Mouse (Mus musculus) ES-E14 (cell line): ENCODE measurements around the gene Iqca.

Experiments used
- CHD2 ChIP-seq: IDR thresholded peaks from 2 replicates; pipeline ENCODE4 v1.6.1; 2014; ENCODE audit warnings: mild to moderate bottlenecking, low read depth, low read length, inconsistent platforms
- HCFC1 ChIP-seq: IDR thresholded peaks from 2 replicates; pipeline ENCODE4 v1.6.1; 2012; ENCODE audit warnings: low read length, inconsistent platforms, borderline replicate concordance; ENCODE audit not compliant: insufficient read depth
- MAFK ChIP-seq: IDR thresholded peaks from 2 replicates; pipeline ENCODE4 v1.6.1; 2014; ENCODE audit warnings: mild to moderate bottlenecking, low read depth, low read length, inconsistent platforms; ENCODE audit not compliant: insufficient read depth
- ZC3H11A ChIP-seq: IDR thresholded peaks from 2 replicates; pipeline ENCODE4 v1.6.1; 2012; ENCODE audit warnings: low read depth, mild to moderate bottlenecking, inconsistent platforms, low read length, borderline replicate concordance
- ZNF384 ChIP-seq: IDR thresholded peaks from 2 replicates; pipeline ENCODE4 v1.6.1; 2012; ENCODE audit warnings: low read depth, low read length, inconsistent platforms

DNA sequence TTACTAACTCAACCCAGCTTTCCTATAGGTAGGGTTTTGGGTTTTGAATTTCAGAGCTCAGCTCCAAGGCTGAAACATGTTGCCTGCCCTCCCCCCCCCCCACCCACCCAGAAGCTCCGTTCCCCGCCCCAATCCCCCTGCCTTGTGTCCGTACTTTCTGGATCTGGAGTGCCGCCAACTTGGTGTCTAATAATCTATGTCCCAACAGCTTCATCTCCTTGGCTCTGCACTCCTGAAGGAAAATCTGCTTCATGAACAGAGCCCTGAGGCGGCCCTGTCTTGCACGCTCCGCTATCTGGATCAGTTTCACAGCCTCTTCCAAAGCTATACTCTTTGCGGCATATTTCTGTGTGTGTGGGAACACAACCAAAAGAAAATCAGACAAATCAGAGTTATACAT, 13.5 kb downstream of the Iqca start:
- no peak for TF ChIP-seq HCFC1
- no peak for TF ChIP-seq MAFK
- TF ChIP-seq ZNF384 = no peak
- TF ChIP-seq CHD2 = no peak
- no peak for TF ChIP-seq ZC3H11A
